Mouse (Mus musculus) small intestine, adult 2 months (tissue): ENCODE data around the gene Padi1. TPM values are rescaled to one million over a fixed set of nuclear protein-coding genes. Genes with fewer than 3 reads are reported as not detected.

Source experiments
- H3K27ac ChIP-seq: fragments of 200-500 bp; 2 replicates; pipeline ENCODE4 v1.5.1; 2012; ENCODE audit warnings: low read depth, low read length, control low read depth, inconsistent platforms; ENCODE audit not compliant: insufficient read depth
- H3K27me3 ChIP-seq: fragments of 200-500 bp; 2 replicates; pipeline ENCODE4 v1.6.1; 2012; ENCODE audit warnings: mild to moderate bottlenecking, moderate library complexity, low read length, inconsistent platforms; ENCODE audit not compliant: control insufficient read depth, insufficient read depth
- H3K36me3 ChIP-seq: fragments of 200-500 bp; 2 replicates; pipeline ENCODE4 v1.6.1; 2012; ENCODE audit warnings: mild to moderate bottlenecking, low read length, control low read depth, inconsistent platforms; ENCODE audit not compliant: control insufficient read depth, insufficient read depth
- H3K4me1 ChIP-seq: fragments of 200-500 bp; 2 replicates; pipeline ENCODE4 v1.6.1; 2012; ENCODE audit warnings: low read length, inconsistent platforms, mixed read lengths; ENCODE audit not compliant: control insufficient read depth, insufficient read depth, insufficient read length
- H3K4me3 ChIP-seq: fragments of 200-500 bp; 2 replicates; pipeline ENCODE4 v1.5.1; 2012; ENCODE audit warnings: low read depth, mild to moderate bottlenecking, control low read depth, inconsistent platforms, low read length, moderate library complexity
- CTCF ChIP-seq: fragments of 200-500 bp; IDR thresholded peaks from 2 replicates; pipeline ENCODE4 v1.5.1; 2012; ENCODE audit warnings: low read depth, mild to moderate bottlenecking, control low read depth, inconsistent platforms, low read length, moderate library complexity, mixed read lengths; ENCODE audit not compliant: insufficient replicate concordance, insufficient read length; ENCODE audit errors: extremely low read depth
- POLR2A ChIP-seq: fragments of 200-500 bp; IDR thresholded peaks from 2 replicates; pipeline ENCODE4 v1.6.1; 2012; ENCODE audit warnings: low read depth, mild to moderate bottlenecking, control low read depth, inconsistent platforms, low read length, moderate library complexity
- WGBS: fragments of 180-500 bp; shearing (Covaris S2); methylation state at CpG from one replicate; pipeline ENCODE4 v1.1.7; 2018; 5-methylcytosine and 5-hydroxymethylcytosine counted together
- polyA plus RNA-seq: library from polyadenylated mRNA; depleted of rRNA; stranded (reverse); fragments of >200 nt; gene quantifications from 2 replicates; pipeline ENCODE4 v1.2.3, GENCODE M21; 2012

The Padi1 gene
- polyA plus RNA-seq, 1 experiment, result not detected

GRCm38 (mm10) chr4:140793795-140794194, 51.8 kb downstream of the Padi1 start:
- H3K36me3 ChIP-seq, result no peaks in the 10 kb centered on the region
- no peaks in the 10 kb centered on the region for H3K4me1 ChIP-seq
- TF ChIP-seq POLR2A, result no peak
- TF ChIP-seq CTCF, result no peak
- H3K27me3 ChIP-seq, result no peaks in the 10 kb centered on the region
- H3K4me3 ChIP-seq, result no peak overlapping the region
- H3K27ac ChIP-seq, result no peak overlapping the region
- 70% methylated on average over 9 of the region's 9 CpGs for WGBS

GRCm38 (mm10) chr4:140792584-140792983, 53.0 kb downstream of the Padi1 start:
- Histone ChIP-seq H3K27me3 (no peaks in the 10 kb centered on the region), H3K27ac (no peak overlapping the region), H3K36me3 (no peaks in the 10 kb centered on the region), H3K4me3 (no peak overlapping the region), H3K4me1 (no peaks in the 10 kb centered on the region)
- WGBS, result 46% methylated on average over 7 of the region's 7 CpGs
- TF ChIP-seq CTCF (no peak), POLR2A (no peak)

DNA sequence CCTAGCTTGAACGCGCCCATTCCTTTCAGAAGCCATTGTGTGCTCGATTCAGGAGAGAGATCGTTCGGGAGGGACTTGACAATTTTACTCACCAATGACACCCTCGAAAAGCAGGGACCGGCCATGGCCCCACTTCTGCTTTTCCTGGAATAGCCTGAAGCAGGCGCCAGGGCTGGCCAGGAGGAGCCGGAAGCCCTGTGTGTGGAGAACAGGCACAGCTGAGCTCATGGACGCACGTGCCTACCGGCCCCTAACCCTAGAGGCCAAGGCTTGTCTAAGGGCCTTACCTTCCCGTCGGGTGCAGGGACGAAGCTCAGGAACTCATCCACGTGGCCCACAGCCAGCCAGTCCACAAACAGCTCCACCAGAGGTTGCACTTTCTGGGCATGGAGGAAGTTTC, 54.5 kb downstream of the Padi1 start:
- Histone ChIP-seq H3K4me3 (no peak overlapping the region), H3K36me3 (no peaks in the 10 kb centered on the region), H3K27me3 (no peaks in the 10 kb centered on the region), H3K27ac (no peak overlapping the region), H3K4me1 (no peaks in the 10 kb centered on the region)
- no peak for TF ChIP-seq CTCF
- TF ChIP-seq POLR2A, result no peak
- WGBS, result 82% methylated on average over 16 of the region's 16 CpGs

GRCm38 (mm10) chr4:140789983-140790382, 55.6 kb downstream of the Padi1 start:
- H3K27ac ChIP-seq, result no peak overlapping the region
- H3K4me3 ChIP-seq, result no peak overlapping the region
- no peak for TF ChIP-seq CTCF
- no peak for TF ChIP-seq POLR2A
- H3K27me3 ChIP-seq, result no peaks in the 10 kb centered on the region
- no peaks in the 10 kb centered on the region for H3K36me3 ChIP-seq
- 79% methylated on average over 4 of the region's 4 CpGs for WGBS
- H3K4me1 ChIP-seq, result no peaks in the 10 kb centered on the region

DNA sequence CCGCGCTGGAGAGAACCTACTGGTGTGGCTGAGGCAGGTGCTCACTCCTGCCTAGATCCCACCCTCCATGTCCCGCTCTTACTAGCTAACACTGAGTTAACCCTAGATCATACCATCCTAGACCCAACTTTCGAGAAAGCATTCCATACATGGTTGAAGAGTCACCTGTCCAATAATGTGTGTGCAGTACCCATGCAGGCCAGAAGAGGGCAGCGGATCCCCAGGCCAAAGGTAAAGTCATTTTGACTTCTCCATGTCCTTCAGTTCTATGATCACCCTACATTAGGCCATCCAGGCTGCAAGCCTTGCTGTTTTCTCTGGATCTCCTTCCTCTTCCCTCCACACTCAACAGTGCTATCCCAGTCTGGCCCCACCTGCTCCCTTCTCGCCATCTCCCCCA, 56.6 kb downstream of the Padi1 start:
- no peak for TF ChIP-seq POLR2A
- TF ChIP-seq CTCF, result peak; percentile 73; the same call in 1 of the 2 replicates
- Histone ChIP-seq H3K27me3 (no peaks in the 10 kb centered on the region), H3K4me3 (no peak overlapping the region), H3K27ac (no peak overlapping the region), H3K36me3 (no peaks in the 10 kb centered on the region), H3K4me1 (no peaks in the 10 kb centered on the region)
- 55% methylated on average over 6 of the region's 6 CpGs for WGBS

GRCm38 (mm10) chr4:140788264-140788663, 57.3 kb downstream of the Padi1 start:
- H3K27me3 ChIP-seq, result no peaks in the 10 kb centered on the region
- H3K27ac ChIP-seq, result no peak overlapping the region
- WGBS, result 75% methylated on average over 6 of the region's 6 CpGs
- TF ChIP-seq POLR2A (no peak), CTCF (no peak)
- no peak overlapping the region for H3K4me3 ChIP-seq
- no peaks in the 10 kb centered on the region for H3K4me1 ChIP-seq
- no peaks in the 10 kb centered on the region for H3K36me3 ChIP-seq

DNA sequence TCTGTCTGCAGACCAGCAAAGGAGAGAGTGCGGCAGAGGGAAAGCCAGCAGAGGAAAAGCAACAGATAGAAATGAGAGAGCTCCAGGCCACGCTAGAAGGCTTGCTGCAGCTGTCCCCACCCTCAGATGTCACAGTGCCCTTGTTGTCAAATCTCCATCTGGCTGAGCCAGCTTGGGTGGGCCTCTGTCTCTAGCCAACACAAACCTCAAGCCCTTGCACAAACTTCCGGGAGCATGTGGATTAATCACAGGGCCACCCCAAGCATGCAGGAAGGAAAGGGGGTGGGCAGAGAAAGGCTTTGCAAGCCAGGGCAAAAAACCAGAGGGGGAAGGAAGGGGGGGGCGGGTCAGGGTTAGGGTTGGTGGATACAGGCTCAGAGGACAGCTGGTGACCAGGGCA, 58.2 kb downstream of the Padi1 start:
- no peaks in the 10 kb centered on the region for H3K36me3 ChIP-seq
- H3K27me3 ChIP-seq, result no peaks in the 10 kb centered on the region
- no peak for TF ChIP-seq POLR2A
- WGBS, result 64% methylated on average over 4 of the region's 4 CpGs
- H3K4me3 ChIP-seq, result no peak overlapping the region
- no peak overlapping the region for H3K27ac ChIP-seq
- no peaks in the 10 kb centered on the region for H3K4me1 ChIP-seq

GRCm38 (mm10) chr4:140785217-140785616, 60.4 kb downstream of the Padi1 start:
- no peaks in the 10 kb centered on the region for H3K36me3 ChIP-seq
- 83% methylated on average over 5 of the region's 5 CpGs for WGBS
- no peak overlapping the region for H3K4me3 ChIP-seq
- no peaks in the 10 kb centered on the region for H3K4me1 ChIP-seq
- TF ChIP-seq POLR2A, result no peak
- TF ChIP-seq CTCF, result no peak
- H3K27me3 ChIP-seq, result no peaks in the 10 kb centered on the region
- H3K27ac ChIP-seq, result no peak overlapping the region
